Mouse (Mus musculus): ENCODE results near the gene Tmem121b. TPM values are rescaled to one million over a fixed set of nuclear protein-coding genes. Genes with fewer than 3 reads are reported as not detected.

Gene Tmem121b
- total RNA-seq (2021) = not detected
- long read RNA-seq, experiment 1 = 0 reads
- long read RNA-seq, experiment 2 = 0 reads

DNA sequence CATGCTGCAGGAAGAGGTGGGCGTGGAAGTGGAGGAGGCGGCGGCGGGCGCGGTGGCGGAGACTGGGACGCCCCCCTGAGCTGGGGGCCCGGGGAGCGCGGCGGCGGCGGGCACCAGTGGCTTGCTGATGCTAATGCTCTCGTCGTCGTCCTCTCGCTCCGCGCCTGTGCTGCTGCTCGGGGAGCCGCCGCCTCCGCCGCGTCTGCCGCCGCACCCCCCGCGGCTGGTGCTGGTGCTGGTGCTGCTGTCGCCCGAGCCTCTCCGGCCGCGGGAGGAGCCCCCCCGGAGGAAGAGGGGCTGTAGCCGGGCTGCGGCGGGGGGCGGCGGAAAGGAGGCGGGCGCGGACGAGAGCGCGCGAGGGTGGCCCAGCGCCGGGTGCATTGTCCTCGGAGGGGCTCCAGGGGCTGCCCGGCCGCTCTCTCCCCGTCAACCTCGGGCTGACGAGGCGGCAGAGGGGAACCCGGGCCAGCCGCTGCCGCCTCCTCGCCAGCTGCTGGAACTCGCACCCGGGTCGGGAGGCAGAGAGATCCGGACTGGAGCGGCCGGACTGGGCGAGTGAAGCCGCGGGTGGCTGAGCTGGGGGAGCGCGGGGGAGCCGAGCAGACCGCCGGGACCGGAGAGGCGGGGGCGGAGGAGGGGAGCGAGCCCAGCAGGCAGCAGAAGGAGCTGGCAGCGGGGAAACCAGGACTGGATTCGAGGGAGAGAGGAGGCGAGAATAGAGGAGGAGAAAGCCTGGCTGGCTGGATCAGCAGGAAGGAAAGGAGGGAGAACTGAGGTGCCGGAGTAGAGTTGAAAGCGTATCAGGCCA is at the start of gene Tmem121b:
Gene Tmem121b (minus strand): TSS at position 434 of the 808 bp plus-strand sequence.
- intact Hi-C loops (cut with DNase I) = loop anchor here (5.0 kb wide), 1 partner anchor 71 kb away; no protein-coding TSS in a partner anchor
- DNase-seq = no peak

DNA sequence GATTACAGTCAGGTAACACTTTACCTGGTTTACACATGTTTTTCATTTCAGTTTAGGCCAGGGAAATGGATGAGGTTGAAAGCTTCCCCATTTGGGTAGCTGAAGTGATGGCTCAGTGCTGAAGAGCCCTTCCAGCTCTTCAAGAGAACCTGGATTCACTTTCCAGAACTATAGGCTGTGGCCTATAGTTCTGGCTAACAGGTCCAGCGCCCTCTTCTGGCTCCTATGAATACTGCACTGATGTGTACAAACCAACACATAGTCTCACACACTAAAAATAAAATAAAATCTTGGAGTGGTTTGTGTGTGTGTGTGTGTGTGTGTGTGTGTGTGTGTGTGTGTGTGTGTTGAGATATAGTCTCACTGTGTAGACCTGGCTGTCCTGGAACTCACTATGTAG is 48.5 kb upstream of the Tmem121b start:
- no peak for DNase-seq
- intact Hi-C loops (cut with DNase I) = loop anchor here (5.0 kb wide), 1 partner anchor 40 kb away; no protein-coding TSS in a partner anchor

GRCm38 (mm10) chr6:120541386-120541785 is 47.8 kb upstream of the Tmem121b start:
- no peak for DNase-seq
- intact Hi-C loops (cut with DNase I) = loop anchor here (5.0 kb wide), 1 partner anchor 41 kb away; no protein-coding TSS in a partner anchor

GRCm38 (mm10) chr6:120539781-120540231 is 46.2 kb upstream of the Tmem121b start:
- intact Hi-C loops (cut with DNase I) = loop anchor here (1.0 to 5.0 kb wide), 3 partner anchors 42 to 196 kb away; partner anchors contain the start of gene Cecr2
- DNase-seq = peak; percentile 27 to 38

DNA sequence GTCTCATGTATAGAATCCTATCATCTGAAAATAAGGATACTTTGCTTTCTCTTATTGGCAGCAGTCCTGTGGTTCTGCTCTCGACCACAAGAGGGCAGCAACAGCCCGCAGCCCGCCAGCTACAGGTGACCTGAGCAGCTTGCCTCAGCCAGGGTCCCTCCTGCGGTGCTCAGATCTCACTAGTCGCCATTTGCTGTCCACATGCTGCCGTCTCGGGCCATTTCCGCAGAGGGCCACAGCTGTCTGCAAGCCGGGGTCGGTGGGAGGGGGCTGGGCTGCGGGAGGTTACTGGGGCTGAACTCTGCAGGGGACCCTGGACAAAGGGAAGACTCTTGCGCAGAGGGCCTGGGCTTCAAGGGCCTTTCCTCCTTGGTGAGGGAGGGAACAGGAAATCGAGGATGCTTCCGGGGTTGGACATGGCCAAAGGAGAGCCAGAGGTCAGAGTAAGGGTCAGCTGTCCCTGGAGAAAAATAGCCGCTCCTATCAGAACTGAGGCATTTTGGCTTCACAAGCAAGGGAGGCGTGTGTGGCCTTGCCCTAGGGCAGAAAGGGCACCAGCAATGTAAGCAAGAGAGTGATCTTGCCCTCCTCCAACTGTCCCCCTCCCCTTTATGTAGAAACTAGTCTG is 45.6 kb upstream of the Tmem121b start:
- peak; percentile 44 to 69 for DNase-seq
- intact Hi-C loops (cut with DNase I) = loop anchor here (1.0 to 2.0 kb wide), 2 partner anchors 128 to 197 kb away; partner anchors contain the start of gene Cecr2

DNA sequence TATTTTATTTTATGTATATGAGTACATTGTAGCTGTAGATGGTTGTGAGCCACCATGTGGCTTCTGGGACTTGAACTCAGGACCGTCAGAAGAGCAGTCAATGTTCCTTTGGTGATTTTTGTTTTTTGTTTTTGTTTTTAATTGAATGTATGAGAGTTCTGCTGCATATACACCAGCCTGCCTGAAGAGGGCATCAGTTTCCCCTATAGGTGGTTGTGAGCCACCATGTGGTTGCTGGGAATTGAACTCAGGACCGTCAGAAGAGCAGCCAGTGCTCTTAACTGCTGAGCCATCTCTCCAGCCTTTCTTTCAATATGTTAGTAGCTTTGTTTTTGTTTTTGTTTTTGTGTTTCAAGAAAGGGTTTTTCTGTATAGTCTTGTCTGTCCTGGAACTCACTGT is 42.7 kb upstream of the Tmem121b start:
- DNase-seq = no peak
- intact Hi-C loops (cut with DNase I) = no loop called here

- intact Hi-C loops (cut with DNase I) = no loop called here
- no peak for DNase-seq
These were observed 39.0 kb upstream of the Tmem121b start for GRCm38 (mm10) chr6:120532594-120532993.

DNA sequence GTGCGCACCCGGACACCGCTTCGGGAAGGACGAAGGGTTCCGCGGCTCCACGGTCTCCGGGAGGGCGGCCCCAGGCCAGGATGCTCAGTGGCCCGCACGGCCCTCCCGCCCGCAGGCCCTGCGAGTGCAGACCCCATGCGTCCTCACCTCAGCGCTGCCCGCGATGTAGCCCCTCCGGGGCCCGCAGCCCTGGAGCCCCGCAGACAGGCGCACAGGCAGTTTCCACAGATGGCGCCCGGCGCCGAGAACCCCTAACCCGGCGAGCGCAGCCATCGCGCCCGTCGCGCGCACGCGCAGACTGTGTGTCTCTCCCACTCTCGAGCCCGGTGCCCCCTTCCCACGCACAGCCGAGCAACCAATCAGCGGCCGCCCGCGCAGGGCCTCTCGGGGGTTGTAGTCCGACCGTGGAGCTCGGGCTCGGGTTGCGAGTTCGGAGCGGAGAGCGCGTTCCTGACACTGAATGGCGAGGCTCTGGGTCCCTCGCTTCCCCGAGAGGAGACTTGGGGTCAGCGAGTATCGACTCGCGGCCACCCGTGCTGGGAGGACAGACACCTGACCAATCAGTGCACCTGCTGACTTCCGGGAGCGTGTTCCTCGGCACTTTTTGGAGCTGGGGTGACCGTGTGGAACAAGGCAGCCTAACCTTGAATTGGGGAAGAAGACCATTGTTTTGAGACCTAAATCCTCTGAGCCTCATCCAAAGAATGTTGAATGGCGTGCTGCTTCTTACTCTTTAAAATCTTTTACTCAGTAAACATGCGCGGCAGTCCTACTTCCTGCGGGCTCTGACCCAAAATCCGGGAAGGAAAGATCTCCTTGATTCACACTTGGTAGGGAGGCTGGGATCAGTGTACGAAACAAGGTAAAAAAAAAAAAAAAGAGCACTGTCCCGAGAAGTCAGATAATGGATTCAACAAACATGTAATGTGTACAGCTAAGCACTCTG is 37.7 kb upstream of the Tmem121b start, which contains the start of gene Hdhd5:
Gene Hdhd5 (minus strand): TSS at position 300 of the 946 bp plus-strand sequence.
- intact Hi-C loops (cut with DNase I) = no loop called here
- DNase-seq = peak; percentile 88 to 92

DNA sequence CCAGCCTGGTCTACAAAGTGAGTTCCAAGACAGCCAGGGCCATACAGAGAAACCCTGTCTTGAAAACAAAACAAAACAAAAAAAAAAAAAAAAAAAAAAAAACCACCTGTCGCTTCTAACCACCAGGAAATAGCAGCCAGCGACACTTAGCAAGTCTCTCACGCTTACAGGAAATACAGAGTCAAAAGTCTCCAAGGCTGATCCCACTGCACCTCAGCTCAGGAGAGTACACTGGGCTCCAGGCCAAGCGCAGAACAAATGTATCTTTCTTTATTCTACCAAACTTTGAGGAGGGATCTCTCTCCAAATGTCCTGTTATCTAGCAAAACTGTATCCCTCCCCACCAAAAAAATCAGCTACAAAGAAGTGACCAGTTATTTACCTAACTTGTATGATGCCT is 35.5 kb upstream of the Tmem121b start:
- intact Hi-C loops (cut with DNase I) = no loop called here
- no peak for DNase-seq

DNA sequence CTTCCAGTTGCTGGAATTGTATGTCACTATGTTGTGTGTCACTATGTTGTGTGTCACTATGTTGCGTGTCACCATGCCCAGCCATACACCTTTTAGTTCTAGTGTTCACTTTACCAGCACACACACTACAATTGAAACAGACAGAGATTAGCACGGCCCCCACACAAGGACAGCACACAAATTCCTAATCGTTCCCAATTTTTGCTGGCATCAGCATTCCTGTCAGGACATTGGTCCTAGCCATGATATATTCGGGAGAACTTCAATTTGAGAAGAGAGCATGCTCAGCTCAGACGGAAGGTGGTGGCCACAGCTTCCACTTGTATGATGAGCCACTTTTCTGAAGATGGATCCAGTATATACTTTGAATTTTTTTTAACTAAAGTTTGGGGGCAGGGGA is 31.2 kb upstream of the Tmem121b start:
- no peak for DNase-seq
- intact Hi-C loops (cut with DNase I) = no loop called here

DNA sequence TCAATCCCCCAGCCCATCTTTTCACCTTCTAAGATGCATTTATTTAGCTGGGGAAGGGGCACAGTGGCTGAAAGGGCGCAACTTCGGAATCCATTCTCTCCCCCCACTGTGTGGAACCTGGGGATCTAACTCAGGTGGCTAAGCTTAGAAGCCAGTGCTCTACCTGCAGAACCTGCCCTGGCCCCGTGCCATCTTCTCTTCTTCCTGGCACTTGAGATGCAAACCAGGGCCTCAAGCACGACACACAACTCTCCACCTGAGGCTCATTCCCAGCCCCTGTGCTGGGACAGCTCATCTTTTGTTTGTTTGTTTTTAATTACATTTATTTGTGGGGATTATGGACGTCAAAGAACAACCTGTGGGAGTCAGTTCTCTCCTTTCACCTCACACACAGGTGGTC is 26.0 kb upstream of the Tmem121b start:
- no peak for DNase-seq
- intact Hi-C loops (cut with DNase I) = no loop called here

DNA sequence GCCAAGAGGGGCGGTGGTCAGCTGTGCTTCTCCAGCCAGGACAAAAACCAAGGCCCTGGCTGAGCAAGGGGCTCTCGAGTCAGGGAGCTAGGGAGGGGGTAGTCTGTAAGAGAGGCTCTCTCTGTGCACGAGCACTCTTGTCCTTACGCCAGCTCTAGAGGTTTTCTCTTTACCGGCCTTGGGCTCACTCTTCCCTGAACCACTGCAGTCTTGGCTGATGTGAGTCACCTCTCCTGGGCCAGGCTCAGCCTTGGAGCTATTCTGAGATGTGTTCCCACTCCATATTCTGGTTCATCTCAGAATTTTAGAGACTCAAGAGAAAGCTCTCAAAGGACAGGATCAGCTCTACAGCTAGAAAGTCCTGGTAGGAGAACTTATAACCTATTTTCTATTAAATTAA is 23.7 kb upstream of the Tmem121b start:
- intact Hi-C loops (cut with DNase I) = no loop called here

DNA sequence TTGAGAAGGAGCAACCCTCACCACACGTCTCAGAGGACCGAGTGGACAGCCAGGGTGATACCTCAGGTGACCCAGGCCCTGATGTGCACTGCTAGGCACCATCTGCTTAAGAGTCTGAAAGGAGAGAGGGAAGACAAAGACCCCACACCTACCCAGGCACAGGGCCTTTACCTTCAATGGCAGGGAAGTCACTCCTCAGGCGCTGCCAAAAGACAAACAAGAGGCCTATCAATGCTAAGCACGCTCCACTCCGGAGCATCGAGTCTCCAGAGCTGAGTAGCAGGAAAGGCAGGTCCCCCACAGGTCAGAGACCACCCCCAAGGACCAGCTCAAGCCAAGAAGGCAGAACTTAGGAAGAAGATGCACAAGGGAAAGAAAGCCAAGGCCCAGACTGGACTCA is 23.3 kb upstream of the Tmem121b start:
- DNase-seq = no peak

More for the DNA sequence above, 23.7 kb upstream of the Tmem121b start:
- no peak for DNase-seq

DNA sequence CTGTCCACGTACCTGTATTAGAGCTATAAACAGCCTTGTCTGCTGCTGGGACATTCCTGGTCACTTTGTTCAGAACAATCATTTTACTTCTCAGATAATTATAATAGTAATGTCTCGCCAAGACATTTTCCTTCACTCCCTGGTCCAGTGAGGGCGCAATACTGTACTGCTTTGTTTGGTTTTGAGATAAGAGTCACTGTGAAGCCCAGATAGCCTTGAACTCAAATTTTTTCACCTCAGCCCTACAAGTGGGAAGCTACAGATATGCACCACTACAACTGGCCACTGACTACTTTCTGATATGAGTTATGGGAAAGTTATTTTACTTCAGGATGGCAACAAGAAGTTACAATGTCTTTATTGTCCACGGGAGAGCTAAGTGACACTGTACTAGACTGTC is 22.8 kb upstream of the Tmem121b start:
- no peak for DNase-seq
- intact Hi-C loops (cut with DNase I) = no loop called here

More for the DNA sequence above, 23.3 kb upstream of the Tmem121b start:
- intact Hi-C loops (cut with DNase I) = no loop called here

DNA sequence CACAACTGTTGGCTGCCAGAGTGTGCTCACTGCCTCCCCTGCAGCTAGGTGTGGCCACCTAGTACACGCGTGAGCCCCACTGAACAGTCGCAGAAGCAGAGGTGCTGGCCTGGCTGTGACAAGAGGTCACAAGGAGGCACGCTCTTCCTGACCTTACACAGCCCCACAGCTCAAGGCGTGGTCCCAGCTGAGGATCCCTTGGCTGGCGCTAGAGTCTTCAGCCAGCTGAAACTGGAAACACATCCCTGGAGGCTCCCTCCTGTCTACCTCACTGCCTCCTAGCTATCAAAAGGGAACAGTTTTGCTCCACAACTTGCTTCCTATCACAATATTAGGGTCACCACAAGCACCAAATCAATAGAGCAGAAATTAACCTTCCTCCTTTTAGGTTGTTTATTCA is 17.6 kb upstream of the Tmem121b start:
- intact Hi-C loops (cut with DNase I) = no loop called here

GRCm38 (mm10) chr6:120510425-120510824 is 16.8 kb upstream of the Tmem121b start:
- intact Hi-C loops (cut with DNase I) = no loop called here
- DNase-seq = no peak

More for the DNA sequence above, 17.6 kb upstream of the Tmem121b start:
- DNase-seq = no peak

GRCm38 (mm10) chr6:120509975-120510374 is 16.4 kb upstream of the Tmem121b start:
- intact Hi-C loops (cut with DNase I) = no loop called here

DNA sequence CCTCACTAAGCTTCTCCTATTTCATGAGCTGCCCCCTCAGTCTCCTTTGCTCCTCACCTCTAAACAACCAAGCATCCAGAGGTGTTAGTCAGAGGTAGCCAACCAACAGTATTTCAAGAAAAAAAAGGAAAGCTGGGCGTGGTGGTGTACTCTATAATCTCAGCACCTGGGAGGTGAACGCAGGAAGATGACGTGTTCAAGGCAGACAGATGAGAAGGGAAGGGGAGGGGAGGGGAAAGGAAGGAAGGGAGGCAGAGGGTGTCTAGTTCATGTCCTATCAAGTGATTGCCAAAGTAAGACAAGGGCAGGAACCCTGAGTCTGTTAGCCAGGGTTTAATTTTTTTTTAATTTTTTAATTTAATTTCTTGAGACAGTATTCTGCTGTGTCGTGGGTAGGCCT is 15.0 kb upstream of the Tmem121b start:
- intact Hi-C loops (cut with DNase I) = no loop called here
- DNase-seq = no peak

More at GRCm38 (mm10) chr6:120509975-120510374, 16.4 kb upstream of the Tmem121b start:
- no peak for DNase-seq

GRCm38 (mm10) chr6:120505531-120505930 is 11.9 kb upstream of the Tmem121b start:
- intact Hi-C loops (cut with DNase I) = no loop called here
- DNase-seq = no peak

DNA sequence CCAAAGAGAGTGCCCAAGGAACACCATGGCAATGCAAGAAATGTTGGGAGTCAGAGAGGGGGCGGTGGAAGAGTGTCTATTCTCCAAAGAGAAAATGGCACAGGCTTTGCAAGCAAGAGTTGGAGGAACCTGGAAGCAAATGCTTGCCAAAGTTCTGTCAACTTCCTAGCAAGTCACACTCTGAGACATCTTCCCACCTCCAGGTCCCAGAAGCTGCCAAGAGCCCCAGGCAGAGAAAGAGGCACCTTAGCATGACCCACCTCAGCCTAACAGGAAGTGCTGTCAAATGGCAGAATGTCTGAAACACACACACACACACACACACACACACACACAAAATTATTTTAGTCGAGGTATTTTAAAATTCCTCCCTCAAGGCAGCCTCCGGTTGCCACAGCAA is 10.4 kb upstream of the Tmem121b start:
- intact Hi-C loops (cut with DNase I) = no loop called here
- DNase-seq = no peak
